Mouse (Mus musculus) liver, postnatal 0 days (tissue): ENCODE data around the gene Olfr272. TPM values are rescaled to one million over a fixed set of nuclear protein-coding genes. Genes with fewer than 3 reads are reported as not detected.

Source experiments
- ATAC-seq: fragments of 200-750 bp; cut with Nextera tagmentation; 2 replicates; pipeline ENCODE4 v1.8.0; 2017; ENCODE audit warnings: mild to moderate bottlenecking, moderate library complexity
- DNase-seq: peaks from one replicate; pipeline ENCODE4 v3.0.0-alpha.2; 2016
- H3K27ac ChIP-seq: fragments of 300-500 bp; sonication (generic); 2 replicates; pipeline ENCODE4 v1.5.1; 2014; ENCODE audit warnings: antibody characterized with exemption, moderate library complexity, mild to moderate bottlenecking, low read depth
- H3K27me3 ChIP-seq: fragments of 300-500 bp; sonication (generic); 2 replicates; pipeline ENCODE4 v1.6.1; 2014; ENCODE audit warnings: low read length, control low read depth, mixed read lengths; ENCODE audit not compliant: insufficient read depth
- H3K36me3 ChIP-seq: fragments of 300-500 bp; sonication (generic); replicated peaks from 2 replicates; pipeline ENCODE4 v1.6.1; 2014; ENCODE audit warnings: mild to moderate bottlenecking, control low read depth, low read length, moderate library complexity, mixed read lengths; ENCODE audit not compliant: insufficient read depth
- H3K4me1 ChIP-seq: fragments of 300-500 bp; sonication (generic); 2 replicates; pipeline ENCODE4 v1.6.1; 2014; ENCODE audit warnings: antibody characterized with exemption, mild to moderate bottlenecking, control low read depth; ENCODE audit not compliant: insufficient read depth
- H3K4me2 ChIP-seq: fragments of 300-500 bp; sonication (generic); 2 replicates; pipeline ENCODE4 v1.6.1; 2014; ENCODE audit warnings: low read depth, mild to moderate bottlenecking, low read length, moderate library complexity, mixed read lengths
- H3K4me3 ChIP-seq: fragments of 300-500 bp; sonication (generic); 2 replicates; pipeline ENCODE4 v1.5.1; 2014; ENCODE audit warnings: low read depth, low read length
- H3K9ac ChIP-seq: fragments of 300-500 bp; sonication (generic); replicated peaks from 2 replicates; pipeline ENCODE4 v1.6.1; 2014; ENCODE audit warnings: mild to moderate bottlenecking, moderate library complexity
- H3K9me3 ChIP-seq: fragments of 300-500 bp; sonication (generic); 2 replicates; pipeline ENCODE4 v1.6.1; 2016; ENCODE audit warnings: mild to moderate bottlenecking, control low read depth, low read length, mixed read lengths
- CTCF ChIP-seq: sonication (generic); IDR thresholded peaks from 2 replicates; pipeline ENCODE4 v1.5.1; 2016; ENCODE audit warnings: antibody characterized with exemption, low read depth
- EP300 ChIP-seq: IDR thresholded peaks from 2 replicates; pipeline ENCODE4 v1.6.1; 2016; ENCODE audit warnings: antibody characterized with exemption, low read depth, mild to moderate bottlenecking
- WGBS: fragments of 180-500 bp; shearing (Covaris S2); extraction: QIAGEN DNeasy Blood & Tissue Kit; methylation state at CpG from one replicate; pipeline ENCODE4 v1.1.7; 2014; ENCODE audit not compliant: insufficient replicate concordance; 5-methylcytosine and 5-hydroxymethylcytosine counted together
- polyA plus RNA-seq: library from polyadenylated mRNA; unstranded; fragments of >200 nt; fragmentation: Nextera tagmentation; extraction: Ambion mirVana; gene quantifications from 2 replicates; pipeline ENCODE4 v1.2.1, GENCODE M21; 2015

Gene Olfr272
- polyA plus RNA-seq, 1 experiment from 2014 or later: not detected

GRCm38 (mm10) chr4:52916659-52917310 lies 2.2 kb downstream of the Olfr272 start:
- Histone ChIP-seq H3K36me3 (no peaks in the 10 kb centered on the region), H3K27me3 (no peaks in the 10 kb centered on the region), H3K27ac (peak overlapping the region; percentile 3), H3K4me1 (0 out of 2 replicates have a peak, but pooled peaks cover 2% of the 10 kb centered on the region), H3K4me2 (peak overlapping the region; percentile 11; the same call in 1 of the 2 replicates), H3K9ac (no peak overlapping the region), H3K4me3 (no peak overlapping the region), H3K9me3 (no peaks in the 10 kb centered on the region)
- ATAC-seq (peak; percentile 86), DNase-seq (no peak)
- TF ChIP-seq CTCF (no peak), EP300 (no peak)
- 25% methylated on average over 6 of the region's 6 CpGs for WGBS

GRCm38 (mm10) chr4:52912409-52912808 lies 6.6 kb downstream of the Olfr272 start:
- DNase-seq (no peak), ATAC-seq (no peak)
- Histone ChIP-seq H3K27me3 (no peaks in the 10 kb centered on the region), H3K9me3 (no peaks in the 10 kb centered on the region), H3K9ac (no peak overlapping the region), H3K4me2 (no peak overlapping the region), H3K4me1 (0 out of 2 replicates have a peak, but pooled peaks cover 2% of the 10 kb centered on the region), H3K36me3 (no peaks in the 10 kb centered on the region), H3K4me3 (no peak overlapping the region), H3K27ac (no peak overlapping the region)
- WGBS: 34% methylated on average over 3 of the region's 3 CpGs
- TF ChIP-seq EP300: no peak
- no peak for TF ChIP-seq CTCF

- Histone ChIP-seq H3K36me3 (no peaks in the 10 kb centered on the region), H3K4me3 (no peak overlapping the region), H3K27me3 (no peaks in the 10 kb centered on the region), H3K27ac (no peak overlapping the region), H3K4me1 (no peaks in the 10 kb centered on the region), H3K9me3 (no peaks in the 10 kb centered on the region), H3K9ac (no peak overlapping the region), H3K4me2 (no peak overlapping the region)
- WGBS: 51% methylated on average over 3 of the region's 3 CpGs
- TF ChIP-seq EP300: no peak
- no peak for TF ChIP-seq CTCF
- ATAC-seq (no peak), DNase-seq (no peak)
Observed at GRCm38 (mm10) chr4:52909542-52909941, 9.4 kb downstream of the Olfr272 start.

GRCm38 (mm10) chr4:52864156-52864555 lies 54.8 kb downstream of the Olfr272 start:
- H3K9ac ChIP-seq: no peak overlapping the region
- 87% methylated on average over 9 of the region's 9 CpGs for WGBS
- no peak overlapping the region for H3K4me3 ChIP-seq
- no peak for ATAC-seq
- no peak for DNase-seq
- no peaks in the 10 kb centered on the region for H3K36me3 ChIP-seq
- TF ChIP-seq CTCF (no peak), EP300 (no peak)
- H3K27ac ChIP-seq: no peak overlapping the region
- H3K4me2 ChIP-seq: no peak overlapping the region
- no peaks in the 10 kb centered on the region for H3K4me1 ChIP-seq
- no peaks in the 10 kb centered on the region for H3K9me3 ChIP-seq
- H3K27me3 ChIP-seq: no peaks in the 10 kb centered on the region

Other genes with a start within 250 kb of the Olfr272 start
- gene Olfr275, start 104.6 kb downstream of the Olfr272 start, polyA plus RNA-seq: not detected in 2 replicates
- gene Olfr273, start 59.9 kb downstream of the Olfr272 start, polyA plus RNA-seq: not detected in 2 replicates
- gene Olfr270, start 45.4 kb upstream of the Olfr272 start, polyA plus RNA-seq: not detected in 2 replicates
- gene Nipsnap3a, start 70.1 kb upstream of the Olfr272 start, polyA plus RNA-seq: not detected in 2 replicates
- 145 TPM in 2 replicates for gene Nipsnap3b, start 92.7 kb upstream of the Olfr272 start, polyA plus RNA-seq
- 9.9 and 11.0 TPM in 2 replicates for gene Abca1, start 240.7 kb upstream of the Olfr272 start, polyA plus RNA-seq